Mouse (Mus musculus) natural killer cell, adult 2 months (primary cell): Measurements from ENCODE around the gene Cdh13.

ENCODE experiments used
- DNase-seq, 2 experiments: peaks; one replicate each; pipeline ENCODE4 v3.0.0; 2022; ENCODE audit warnings: low spot score in 2 of 2

Gene Cdh13

DNA sequence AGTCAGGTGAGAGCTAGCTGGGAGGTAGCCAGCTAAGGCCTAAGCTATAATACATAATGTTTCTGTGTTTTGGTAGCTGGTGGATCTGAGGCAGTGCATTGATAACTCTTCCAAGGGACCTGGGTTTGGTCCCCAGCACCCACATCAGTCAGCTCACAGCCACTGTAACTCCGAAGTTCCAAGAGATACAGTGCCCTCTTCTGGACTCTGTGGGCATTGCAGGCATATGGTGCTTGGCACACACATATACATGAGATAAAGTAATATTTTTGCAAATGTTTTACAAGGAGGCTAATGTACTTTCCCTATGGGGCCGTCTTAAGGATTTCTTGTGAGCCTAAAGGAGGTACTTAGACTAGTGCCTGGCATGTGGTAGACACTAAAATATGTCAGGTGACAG is 755.8 kb downstream of the Cdh13 start:
- DNase-seq: no peak

DNA sequence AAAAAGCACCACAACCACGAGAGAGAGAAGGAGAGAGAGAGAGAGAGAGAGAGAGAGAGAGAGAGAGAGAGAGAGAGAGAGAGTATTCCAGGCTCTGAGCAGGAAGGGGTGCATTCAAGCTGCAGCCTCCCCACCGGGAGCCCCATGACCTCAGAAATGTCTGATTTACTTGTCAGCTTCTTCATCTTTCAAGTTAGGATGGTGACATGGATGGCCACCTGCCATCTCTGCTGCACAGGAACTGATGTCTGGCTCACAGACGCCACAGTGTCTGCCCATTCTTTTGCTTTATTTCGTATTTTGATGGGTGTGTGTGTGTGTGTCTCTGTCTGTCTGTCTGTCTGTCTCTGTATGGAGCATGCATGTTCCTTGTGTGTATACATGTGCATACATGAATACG is 774.3 kb downstream of the Cdh13 start:
- DNase-seq: no peak

DNA sequence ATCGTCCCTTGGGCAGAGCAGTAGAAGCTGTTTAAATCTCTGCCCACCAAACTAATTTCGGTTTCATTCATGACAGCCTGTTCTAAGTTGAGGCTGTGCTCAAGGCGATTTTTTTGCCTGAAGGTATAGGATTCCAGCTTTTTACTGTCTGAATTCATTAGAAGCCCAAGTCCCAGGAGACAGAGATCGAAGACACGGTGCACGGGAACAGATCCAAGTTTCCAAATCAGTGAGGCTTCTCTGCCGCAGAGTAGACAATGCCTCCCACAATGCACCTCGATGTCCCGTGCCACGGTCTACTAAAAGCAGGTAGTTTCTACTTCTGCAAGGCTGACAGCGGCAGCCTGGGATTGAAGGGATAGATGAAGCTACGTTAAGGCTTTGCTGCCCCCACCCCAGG is 778.1 kb downstream of the Cdh13 start:
- DNase-seq: no peak

DNA sequence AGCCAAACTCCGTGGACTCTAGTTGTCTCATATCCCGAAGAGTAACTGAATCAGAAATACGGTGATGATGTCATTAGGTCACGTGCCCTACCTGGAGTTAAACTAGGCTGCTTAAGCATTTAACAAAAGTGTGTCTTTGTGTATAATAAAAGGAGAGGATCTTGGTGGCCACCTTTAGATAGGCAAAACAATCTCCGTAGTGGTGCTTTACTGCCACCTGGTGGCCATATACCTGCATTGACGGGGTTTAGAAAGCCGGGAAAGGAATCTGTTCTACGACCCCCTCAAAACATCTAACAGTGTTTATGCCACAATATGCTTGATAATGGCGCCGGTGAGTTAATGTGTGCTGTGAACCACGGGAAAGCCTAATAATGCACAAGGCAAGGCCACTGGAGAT is 781.0 kb downstream of the Cdh13 start:
- DNase-seq: no peak

DNA sequence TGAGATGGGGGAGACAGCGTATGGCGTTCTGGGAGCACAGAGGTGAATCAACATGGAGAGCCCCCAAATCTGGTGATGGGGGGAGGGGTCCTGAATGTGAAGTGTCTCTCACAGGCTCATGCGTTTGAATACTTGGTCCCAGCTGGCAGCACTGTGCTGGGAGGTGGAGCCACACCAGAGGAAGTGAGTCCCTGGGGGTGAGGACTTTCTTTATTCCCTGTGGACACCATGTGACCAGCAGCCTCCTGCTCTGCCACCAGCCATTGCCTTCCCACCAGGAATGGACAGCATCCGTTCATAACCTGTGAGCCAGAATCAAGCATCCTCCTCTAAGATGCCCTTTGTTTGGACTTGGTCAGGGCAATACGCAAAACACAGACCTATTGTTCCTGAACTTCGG is 788.8 kb downstream of the Cdh13 start:
- DNase-seq: no peak

DNA sequence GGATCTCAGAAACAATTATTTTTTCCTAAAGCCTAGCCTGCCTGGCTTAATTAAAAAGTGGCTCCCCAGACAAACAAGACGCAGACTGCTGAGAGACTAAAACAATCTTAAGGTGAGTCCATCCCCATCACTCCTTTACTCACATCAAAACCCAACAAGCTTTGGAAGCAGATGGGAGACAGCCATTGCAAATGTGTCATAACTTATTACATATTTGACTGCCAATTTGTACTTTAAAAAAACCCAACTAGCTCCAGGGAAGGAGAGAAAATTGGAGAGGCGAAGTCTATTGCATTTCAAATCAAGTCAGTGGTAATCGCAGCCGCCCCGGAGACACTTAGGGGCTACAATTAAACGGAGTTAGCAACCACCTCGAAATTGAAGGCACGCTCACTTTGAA is 801.5 kb downstream of the Cdh13 start:
- no peak for DNase-seq

DNA sequence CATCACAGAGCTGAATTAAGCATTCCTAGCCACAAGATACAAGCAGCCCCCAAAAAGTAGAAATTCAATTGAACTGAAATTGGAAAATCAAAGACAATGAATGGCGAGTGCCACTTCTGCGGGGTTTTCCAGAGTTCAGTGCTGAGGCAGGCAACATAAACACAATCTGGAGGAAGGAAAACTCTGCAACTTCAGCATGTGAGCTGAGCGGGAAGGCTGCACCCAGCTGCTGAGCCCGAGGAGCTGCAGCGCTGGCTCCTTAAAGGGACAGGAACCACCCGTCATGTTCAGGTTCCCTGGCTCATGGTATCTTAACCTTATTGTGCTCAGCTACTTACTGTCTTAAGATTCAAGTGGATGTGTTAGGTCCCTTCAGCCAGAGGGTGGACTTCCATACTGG is 814.7 kb downstream of the Cdh13 start:
- no peak for DNase-seq

DNA sequence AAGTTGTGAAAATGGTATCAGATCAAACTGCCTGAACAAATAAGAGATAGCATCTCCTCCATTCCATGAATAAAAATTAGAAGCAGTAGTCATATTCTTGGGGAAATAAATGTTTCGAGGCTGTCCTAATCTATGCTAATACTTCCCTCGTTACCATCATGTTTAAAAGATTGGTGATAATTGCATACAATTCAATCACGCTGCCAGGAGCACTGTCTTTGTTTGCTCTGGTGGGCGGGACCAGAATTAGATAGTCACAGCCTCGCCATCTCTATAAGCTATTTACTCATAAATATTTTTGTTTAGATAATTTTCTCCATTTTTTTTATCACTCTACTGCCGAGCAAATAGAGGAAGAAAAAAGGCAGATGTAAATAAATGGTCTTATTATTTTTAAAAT is 819.3 kb downstream of the Cdh13 start:
- DNase-seq: no peak

DNA sequence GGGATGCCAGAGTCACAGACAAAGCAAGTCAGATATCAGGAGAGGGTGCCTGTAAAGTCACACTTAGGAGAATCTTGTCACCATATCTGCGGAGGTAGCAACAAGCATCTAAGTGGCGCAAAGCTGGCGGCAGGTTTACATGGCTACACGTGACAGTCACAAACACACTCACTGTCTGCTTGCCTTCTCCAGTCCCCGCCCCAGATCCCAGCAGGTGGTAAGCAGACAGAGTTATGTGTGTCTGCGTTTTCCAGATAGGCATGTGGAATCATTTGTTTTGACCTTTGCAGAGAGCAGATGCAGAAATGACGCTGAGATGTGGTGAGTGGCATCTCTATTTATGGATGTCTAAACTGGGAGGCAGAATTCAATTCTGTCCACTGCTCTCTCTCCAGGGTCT is 826.1 kb downstream of the Cdh13 start:
- no peak for DNase-seq

DNA sequence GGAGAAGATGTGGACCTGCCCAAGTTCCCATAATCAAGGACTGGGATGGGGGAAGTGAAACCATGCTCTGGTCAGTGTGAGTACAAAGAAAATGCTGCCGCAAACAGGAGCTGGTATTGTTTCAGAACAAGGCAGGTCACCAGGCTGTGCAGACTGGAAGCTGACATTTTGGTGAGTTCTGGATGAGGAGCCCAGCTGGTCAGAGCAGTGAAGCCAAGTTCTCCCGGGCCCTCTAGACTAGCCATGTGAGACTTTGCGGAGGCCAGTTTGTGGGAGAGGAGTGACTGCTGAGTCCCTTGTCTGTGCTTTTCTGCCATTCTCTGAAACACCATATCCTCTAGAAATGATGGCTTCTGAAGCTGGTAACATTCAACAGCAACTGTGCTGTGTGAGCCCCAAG is 829.3 kb downstream of the Cdh13 start:
- no peak for DNase-seq

DNA sequence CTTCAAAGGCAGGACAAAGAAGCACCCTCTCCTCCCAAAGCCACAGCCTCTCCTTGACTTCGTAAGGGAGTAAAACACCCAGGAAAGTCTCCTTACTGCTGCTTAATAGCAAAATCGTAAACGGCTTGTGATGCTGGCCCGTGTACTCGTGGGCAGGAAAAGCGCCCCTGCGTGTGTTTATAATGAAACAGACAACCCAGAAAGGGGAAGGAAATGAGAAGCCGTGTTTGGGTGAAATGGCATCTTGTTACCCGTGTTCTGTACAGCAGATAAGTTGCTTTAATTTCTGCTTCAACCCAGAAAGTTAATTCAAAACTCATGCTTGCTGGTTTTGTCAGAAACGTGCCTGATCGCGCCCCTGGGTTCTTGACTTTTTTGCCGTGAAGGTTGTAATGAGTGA is 837.7 kb downstream of the Cdh13 start:
- DNase-seq: no peak

DNA sequence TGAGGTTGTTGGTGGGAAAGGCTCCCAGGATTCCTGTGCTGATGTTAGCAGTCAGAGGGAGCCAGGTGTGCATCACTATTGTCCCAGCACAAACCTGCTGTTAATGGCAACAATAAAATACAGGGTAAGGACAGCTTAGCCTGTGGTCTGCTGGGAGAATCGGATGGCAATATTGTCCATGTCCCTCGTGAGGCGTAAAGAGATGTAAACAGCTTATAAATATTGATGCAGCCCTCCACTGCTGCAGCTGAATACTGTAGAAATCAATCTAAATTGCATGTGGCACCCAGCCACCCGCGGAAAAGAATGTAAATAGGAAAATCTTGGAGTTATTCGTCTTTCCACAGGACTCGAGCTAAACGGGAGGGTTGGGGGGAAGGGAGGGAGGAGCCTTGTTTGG is 844.3 kb downstream of the Cdh13 start:
- DNase-seq: no peak

DNA sequence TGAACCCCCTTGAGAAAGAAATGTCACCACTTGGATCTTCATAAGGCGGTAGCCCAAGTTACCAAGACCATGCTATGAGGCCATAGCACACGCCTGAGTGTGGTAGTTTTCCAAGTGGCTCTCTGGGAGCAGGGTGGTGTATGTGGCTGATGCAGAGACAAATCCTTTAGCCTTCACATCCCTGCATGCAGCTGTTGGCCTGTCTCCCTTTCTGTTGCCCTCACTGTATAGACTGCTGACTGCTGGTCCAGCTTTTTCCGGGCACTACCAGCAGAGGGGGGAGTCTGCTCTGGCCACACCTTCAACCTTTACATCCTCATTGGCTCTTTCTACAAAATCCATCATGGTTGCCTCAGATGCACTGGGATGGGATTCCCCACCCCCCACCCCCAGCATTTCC is 844.7 kb downstream of the Cdh13 start:
- DNase-seq: no peak

DNA sequence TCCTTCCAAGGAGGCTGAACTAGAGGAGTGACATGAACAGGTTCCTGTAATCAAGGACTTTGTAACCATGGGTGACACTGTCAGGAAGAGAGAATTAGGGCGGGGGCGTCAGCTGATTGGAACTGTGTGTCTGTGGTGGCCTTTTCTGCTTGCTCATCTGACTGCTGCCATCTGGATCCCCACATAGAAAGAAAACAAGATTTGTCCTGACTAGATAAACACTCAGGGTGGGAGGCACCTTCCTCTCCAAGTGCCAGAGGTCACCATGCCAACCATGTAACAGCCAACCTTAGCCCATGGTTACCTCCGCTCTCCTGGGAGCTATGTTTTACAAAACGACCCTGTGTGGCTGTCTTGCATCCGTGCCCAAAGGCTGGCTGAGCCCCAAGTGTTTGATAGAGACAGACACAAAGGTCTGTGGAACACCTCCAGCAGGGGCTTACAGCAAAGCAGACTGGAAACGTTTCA is 873.0 kb downstream of the Cdh13 start:
- no peak for DNase-seq

DNA sequence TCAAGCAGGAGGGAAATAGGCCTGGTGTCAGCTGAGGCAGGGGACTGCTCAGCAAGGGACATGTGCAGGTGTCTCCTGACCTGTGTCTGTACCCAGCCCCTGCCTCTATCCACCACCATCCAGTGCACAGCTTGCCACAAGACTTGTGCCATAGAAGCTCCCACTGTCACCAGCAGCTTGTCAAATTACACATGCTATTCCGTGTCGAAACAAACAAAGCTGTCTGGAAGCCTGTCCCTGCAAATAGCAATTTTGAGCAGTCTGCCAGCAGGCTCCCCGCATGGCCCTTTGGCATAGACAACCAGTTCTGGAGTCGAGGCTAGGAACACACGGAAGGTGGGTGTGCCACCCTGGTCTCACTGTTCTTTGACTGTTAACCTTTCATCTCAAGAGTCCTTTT is 875.1 kb downstream of the Cdh13 start:
- no peak for DNase-seq

DNA sequence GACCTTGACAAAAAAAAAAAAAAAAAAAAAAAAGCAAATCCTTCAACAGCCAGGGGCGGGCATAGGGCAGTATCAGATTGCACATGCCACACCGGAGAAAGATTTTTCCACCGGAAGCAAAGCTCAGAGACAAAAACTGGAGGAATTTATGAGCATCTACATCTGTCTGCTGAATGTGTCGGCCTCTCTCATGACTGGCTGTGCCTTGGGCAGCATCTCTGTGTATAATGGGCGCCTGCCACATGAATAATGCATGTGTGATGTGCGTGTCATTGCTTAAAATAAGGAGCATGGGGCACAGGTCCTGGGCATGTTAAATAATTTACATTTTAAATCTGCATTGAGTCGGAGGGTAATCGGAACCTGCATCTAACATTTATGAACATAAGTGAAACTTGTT is 876.3 kb downstream of the Cdh13 start:
- no peak for DNase-seq

DNA sequence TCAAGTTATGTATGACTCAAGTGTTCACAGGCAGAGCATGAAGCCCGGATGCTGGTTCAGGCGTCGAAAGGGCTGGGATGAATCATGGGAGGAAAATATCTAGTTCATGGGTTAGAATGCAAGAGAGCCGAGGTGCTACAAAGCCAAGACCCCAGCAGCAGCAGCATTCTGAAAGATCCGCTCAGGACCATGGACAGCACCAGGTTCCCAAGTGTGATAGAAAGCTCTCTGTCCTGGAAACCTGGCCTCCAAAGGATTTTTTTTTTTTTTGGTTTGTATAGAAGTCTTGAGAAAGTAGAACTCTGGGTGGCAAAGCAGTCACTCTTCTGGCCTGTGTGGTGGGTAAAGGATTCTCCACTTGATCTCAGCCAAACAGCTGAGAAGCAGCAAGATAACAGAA is 880.5 kb downstream of the Cdh13 start:
- no peak for DNase-seq

DNA sequence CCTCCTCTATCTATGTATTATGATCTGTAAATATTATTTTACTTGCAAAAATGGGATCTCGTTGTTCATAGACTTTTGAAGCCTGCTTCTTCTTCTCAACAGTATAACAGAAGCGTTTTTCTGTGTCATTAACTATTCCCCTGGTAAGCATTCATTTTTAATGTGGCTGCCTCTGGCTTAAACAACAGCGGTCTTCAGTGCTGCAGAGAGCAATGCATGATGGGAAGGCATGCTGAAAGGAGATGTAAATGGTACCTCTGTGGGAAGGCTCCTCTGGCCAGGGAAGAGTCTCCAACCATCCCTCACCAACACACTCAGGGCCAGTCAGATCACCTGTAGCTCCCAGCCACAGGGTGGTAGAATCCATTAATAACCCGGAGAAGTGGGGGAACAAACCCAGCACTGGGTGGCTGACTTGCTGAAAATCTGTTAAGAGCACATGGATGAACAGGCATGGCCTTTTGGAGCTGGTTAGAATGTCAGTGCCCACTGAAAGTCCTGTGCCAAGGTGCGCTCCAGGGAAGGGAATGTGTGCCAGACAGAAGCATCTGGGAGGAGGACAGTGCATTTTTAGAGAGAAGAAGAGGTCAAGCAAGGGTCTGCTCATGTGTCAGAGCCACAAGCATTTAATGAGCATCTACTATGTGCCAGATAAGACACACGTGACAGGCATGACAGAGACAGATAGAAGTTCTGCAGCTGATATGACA is 893.8 kb downstream of the Cdh13 start:
- no peak for DNase-seq

DNA sequence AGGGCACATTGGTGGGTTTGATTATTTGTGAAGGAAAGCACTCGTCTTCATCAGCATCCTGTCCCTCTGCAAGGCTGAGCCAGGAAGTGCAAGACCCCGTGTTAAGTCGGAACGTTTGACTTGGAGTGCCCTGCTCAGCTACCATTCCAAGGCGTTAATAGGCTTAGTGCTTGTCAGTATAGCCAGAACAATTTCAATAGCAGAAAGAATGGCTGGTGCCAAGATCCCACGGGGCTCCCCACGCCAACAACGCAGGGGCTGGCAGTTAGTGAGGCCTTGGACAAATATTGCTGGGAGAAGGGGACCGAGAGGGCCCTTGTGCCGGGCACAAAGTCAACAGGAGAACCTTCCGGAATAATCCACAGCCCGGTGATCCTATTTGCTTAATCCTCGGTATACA is 897.1 kb downstream of the Cdh13 start:
- no peak for DNase-seq

DNA sequence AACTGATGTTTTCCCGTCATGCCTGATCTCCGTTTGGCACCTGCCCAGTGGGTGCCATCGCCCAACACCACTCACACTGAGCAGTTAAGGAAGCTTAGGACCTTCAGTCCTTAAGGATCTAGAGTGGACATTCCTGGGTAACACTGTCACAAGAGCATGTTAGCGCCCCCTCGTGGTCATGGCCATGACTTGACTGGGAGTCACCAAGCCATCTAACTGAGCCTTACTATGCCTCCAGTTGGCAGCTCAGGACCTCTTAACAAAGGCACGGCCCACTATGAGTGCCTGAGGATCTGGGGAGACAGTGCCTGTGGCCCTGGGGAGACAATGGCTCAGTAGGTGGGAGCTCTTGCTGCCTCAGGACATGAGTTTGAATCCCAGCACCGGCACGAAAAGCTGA is 912.2 kb downstream of the Cdh13 start:
- no peak for DNase-seq

DNA sequence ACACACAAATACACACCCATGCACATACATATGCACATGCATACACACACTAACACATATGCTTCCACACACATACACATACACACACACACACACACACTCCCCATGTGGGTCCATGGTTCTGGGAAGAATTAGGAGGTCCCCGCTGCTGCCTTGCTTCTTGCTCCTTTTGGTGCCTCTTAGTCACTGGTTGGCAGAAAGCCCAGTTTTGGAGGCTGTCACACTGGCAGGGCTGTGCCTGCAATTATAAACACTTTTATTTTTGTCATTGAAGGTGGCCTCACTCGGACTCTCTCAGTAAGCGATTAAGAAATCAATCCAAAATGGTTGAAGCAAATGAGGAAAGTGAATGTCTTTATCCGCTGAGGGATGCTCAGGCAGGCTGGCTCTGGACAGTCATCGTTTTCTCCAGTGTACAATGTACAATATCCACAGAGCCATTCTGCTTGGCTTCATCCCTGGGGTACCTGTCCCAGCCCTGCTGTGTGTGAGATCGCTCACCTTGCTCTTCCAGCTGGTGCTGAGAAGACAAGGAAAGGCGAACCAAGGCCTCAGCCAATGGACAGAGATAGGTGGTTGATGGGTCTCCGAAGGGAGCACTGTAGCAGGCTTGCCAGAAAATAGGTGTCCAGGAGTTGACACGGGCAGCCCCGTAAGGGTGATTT is 913.1 kb downstream of the Cdh13 start:
- no peak for DNase-seq

DNA sequence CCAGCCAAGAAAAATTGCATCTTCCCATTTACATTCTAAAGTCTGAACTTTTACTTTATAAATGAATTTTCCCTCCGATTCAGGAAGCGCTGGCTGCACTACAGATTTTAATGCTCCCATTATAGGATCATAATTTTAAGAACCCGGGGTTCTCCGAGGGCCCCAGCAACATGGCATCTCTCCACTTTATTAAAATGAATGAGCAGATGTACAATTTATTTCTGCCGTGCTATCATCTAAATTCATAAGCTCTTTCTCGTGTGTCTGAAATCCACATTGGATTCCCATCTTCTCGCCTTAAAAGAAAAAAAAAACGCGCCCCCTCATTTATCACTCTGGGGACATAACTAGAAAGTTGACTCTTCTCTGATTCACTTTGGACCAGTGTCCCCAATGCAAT is 925.0 kb downstream of the Cdh13 start:
- DNase-seq: no peak

DNA sequence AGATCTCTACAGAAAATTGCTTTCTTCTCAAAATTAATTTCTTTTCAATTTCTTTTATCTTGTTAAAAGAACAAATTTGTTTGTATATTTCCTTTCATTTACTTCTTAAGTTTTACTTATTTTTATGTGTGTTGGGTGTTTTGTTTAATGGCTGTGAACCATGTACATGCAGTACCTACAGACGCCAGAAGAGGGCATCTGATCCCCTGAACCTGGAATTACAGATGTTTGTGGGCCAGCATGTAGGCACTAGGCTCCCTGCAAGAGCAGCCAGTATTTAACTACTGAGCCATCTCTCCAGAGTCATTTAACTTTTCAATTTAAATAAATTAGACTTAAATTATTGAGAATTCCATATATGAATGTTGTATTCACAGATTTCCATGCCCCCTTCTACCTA is 941.0 kb downstream of the Cdh13 start:
- DNase-seq: peak in 1 of 2 experiments; percentile 14

DNA sequence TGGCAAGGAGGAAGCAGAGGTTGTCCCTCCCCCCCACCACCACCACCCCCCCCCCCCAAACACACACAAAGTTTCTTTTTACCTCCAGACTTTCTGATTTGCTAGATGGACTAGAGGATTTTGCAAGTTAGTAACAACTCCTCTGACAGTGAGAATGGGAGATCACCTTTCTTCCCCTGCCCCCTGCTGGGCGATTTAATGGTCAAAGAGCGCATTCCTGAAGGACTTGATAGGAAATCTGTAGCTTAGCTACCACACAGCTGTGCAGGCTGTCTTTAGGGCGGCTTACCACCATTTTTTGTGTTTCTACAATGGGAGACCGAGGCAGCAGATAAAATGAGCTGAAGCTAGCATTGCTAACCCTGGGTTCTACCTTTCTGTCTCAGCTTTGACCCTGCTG is 961.6 kb downstream of the Cdh13 start:
- no peak for DNase-seq
